Mouse (Mus musculus) cerebellum, postnatal 14 days (tissue): ENCODE results near the gene Oaz1.
"Not testable (repeated sequence)": the region's sequence is repeated elsewhere in the genome, so short reads cannot be mapped to it uniquely, and the experiment has no call there.

Experiments used
- DNase-seq, 2 experiments: peaks; one replicate each; pipeline ENCODE4 v3.0.0; 2021; ENCODE audit warnings: mixed read lengths in 2 of 2

Gene Oaz1

DNA sequence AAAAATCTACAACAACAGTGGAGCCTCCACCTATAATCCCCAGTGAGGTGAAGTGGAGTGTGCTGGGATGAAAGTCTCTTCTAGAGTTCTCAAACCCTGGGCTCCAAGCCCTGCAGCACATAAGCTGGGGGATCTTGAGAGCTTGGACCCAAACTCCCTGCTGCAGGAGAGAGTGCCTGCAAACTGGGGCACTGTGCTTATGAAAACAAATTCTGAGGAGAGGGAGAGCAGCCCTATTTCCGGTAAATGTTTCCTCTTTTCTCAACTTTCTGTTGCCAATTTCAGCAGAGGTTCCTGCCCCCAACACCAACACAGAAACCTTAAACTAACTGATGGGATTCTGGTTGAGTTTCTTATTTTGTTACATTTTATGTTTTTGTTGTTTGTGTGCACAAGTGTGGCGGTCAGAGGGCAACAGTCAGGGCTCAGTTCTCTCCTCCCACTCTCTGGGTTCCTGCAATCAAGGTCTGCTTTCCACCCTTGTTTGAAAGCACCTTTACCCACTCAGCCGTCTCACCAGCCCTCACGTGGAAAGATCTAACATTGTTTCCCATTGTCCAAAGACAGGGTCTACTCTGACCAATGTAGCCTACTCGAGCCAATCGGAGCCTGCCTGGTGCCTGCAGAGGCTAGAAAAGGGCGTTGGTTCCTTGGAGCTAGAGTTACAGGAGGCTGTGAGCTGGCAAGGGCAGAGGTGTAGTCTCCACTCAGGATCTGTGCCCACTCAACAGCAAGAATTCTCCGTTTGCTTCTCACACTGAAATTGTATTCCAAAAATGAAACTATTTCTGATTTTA lies 2.4 kb upstream of the Oaz1 start:
- DNase-seq: no peak

- no peak for DNase-seq
Observed at GRCm38 (mm10) chr10:80824827-80825226, 1.6 kb upstream of the Oaz1 start.

GRCm38 (mm10) chr10:80827063-80827869 lies 810 bp downstream of the Oaz1 start:
- no peak for DNase-seq

GRCm38 (mm10) chr10:80827870-80828420 lies 1.5 kb downstream of the Oaz1 start:
- no peak for DNase-seq

- DNase-seq: not testable (repeated sequence)
Observed at GRCm38 (mm10) chr10:80828587-80828986, 2.1 kb downstream of the Oaz1 start.

DNA sequence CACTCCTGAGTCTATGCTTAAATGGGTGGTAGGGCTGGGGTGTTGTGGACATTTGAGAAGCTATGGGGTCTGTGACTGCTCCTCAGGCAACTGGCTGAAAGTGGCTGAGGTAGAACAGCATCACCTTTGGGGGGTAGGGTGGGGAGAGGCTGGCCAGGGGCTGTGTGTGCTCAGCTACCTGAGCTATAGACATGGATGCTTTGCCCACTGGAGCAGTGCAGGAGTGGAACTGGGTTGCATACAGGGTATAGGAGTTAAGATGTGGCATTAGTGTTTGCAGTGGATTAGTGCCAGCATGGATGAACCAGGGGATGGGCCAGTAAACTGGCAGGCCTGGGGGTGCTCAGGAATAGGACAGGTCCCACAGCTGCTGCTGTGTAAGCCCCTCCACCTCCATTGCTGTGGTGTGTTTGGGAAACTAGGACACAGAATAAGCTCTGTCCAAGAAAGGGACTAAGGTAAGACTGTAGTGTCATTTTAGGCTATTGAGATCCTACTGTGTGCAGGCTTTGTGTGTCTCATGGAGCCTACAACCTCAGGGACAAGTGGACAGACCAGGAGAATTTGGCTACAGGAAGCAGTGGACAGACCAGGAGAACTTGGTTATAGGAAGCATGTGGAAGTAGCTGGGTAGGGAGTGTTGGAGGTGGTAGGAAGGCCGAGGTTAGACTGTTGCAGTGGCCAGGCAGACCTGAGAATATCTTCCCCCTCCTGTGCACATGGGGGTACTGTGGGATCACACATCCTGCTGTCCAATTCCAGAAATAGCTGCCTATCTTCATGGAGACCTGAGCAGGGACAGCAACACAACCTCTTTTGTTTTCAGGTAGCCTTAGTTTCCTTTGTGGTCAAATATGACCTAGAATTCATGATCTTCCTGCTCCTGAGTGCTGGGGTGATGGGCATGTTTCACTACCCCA lies 3.2 kb downstream of the Oaz1 start:
- no peak for DNase-seq

- DNase-seq: peak in 1 of 2 experiments; percentile 50
Observed at GRCm38 (mm10) chr10:80831136-80831535, 4.7 kb downstream of the Oaz1 start.

GRCm38 (mm10) chr10:80832818-80833217 lies 6.4 kb downstream of the Oaz1 start:
- no peak for DNase-seq

- peak; percentile 47 to 55 for DNase-seq
Observed at GRCm38 (mm10) chr10:80835617-80836016, 9.2 kb downstream of the Oaz1 start.

DNA sequence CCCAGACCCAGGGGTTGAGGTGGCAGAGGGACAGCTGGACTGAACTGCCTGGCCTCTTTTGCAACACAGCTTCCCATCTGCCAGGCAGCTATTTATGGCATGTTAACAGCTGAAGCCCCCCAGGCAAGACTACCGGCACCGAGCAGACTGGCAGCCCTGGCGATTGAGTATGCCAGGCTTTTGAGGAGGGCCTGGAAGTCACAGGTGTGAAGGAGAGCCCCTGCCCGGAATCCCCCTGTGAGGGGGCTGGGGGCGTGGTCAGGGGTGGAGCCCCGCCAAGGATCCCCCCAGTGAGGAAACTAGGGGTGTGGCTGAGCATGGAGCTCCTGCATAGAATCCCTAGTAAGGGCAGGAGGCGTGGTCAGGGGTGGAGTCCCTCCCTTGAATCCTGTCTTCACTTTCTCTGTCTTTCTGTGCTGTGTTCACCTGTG lies 10.5 kb downstream of the Oaz1 start:
- DNase-seq: peak; percentile 79 to 82

DNA sequence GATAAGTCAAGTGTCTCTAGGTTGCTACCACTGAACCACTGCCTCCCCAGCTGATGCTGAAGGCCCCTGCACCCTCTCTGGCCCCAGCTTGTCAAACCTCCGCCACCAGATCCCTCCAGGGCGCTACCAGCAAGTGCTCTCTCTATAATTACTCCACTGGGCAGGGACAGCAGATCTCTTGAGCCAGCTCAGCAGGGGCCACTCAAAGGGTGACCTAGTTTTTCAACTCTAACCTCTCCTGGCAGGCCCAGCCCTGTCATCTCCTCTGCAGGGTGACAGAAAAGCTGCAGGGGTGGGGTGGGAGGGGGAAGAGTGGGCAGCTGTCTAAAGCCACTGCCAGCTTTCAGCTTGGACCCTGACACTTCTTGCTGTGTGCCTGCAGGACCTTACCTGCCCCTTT lies 11.4 kb downstream of the Oaz1 start:
- DNase-seq: peak; percentile 58 to 60

- no peak for DNase-seq
Observed at GRCm38 (mm10) chr10:80838346-80838912, 12.0 kb downstream of the Oaz1 start.

DNA sequence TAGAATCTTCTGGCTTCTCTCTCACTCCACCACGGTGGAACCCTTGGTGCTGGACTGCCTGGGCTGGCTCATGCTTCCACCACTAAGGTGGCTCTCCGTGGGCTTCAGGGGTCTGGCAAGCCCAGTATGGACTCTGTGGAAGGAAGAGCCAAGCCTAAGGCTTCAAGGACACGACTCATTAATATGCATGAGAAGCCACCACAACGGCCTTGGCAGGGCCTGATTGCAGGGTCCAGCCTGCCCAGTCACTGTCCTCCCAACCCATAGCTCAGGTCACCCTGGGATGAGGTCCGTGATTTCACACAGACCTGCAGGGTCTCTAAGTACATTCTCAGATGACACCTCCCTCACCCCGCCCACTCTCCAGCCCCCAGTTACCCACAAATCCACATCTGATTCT lies 13.4 kb downstream of the Oaz1 start:
- DNase-seq: no peak

- DNase-seq: no peak
Observed at GRCm38 (mm10) chr10:80841685-80842084, 15.2 kb downstream of the Oaz1 start.

DNA sequence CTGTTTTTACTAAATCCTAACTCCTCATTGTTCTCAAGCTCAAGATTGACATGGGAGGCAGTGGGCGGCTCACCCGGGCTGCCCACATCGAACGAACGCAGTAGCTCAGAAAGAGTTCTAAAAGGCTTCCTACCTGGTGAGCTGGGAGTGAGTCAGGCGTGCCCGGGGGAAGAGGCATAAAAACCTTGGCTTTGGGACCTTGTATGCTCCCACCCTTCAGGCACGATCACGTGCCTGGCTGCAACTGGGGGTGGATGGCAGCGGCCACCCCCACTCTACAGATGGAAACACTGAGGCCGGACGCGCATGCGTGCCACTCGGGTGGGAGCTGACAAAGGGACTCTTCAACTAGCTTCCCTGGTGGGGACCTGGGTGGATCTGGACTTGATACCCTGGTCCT lies 15.9 kb downstream of the Oaz1 start:
- no peak for DNase-seq

- DNase-seq: peak in 1 of 2 experiments; percentile 54
Observed at GRCm38 (mm10) chr10:80843087-80843930, 16.9 kb downstream of the Oaz1 start.

DNA sequence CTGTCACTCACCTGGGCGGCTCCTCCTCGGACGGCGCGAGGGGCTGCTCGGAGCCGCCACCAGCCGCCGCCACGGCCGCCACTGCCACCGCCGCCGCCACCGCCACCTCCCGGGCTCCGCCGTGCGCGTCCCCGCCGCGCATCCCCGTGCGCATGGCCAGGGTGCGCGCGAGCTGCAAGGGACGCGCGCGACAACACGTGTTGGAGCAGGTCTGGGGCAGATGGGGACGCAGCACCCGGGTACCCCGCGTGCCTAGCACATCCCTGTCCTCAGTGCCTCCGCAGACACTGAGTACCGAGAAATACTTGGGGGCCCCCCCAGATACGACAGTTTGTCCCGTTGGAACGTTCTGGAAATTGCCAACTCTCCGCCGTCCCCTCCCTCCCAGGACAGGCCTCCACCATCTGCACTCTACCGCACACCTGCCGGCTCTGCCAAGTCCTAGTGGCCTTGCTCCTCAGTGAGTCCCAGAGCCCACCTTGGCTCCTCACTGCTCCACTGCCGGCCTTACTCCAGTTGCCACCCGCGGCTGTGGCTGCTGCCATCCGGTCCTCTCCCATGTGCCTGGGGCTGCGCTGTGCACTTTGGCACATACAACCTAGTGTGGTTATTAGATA lies 17.6 kb downstream of the Oaz1 start, which contains the start of gene Lingo3:
Gene Lingo3, minus strand, starts transcription at position 109 of the 617 bp plus-strand sequence.
- peak; percentile 84 to 85 for DNase-seq

DNA sequence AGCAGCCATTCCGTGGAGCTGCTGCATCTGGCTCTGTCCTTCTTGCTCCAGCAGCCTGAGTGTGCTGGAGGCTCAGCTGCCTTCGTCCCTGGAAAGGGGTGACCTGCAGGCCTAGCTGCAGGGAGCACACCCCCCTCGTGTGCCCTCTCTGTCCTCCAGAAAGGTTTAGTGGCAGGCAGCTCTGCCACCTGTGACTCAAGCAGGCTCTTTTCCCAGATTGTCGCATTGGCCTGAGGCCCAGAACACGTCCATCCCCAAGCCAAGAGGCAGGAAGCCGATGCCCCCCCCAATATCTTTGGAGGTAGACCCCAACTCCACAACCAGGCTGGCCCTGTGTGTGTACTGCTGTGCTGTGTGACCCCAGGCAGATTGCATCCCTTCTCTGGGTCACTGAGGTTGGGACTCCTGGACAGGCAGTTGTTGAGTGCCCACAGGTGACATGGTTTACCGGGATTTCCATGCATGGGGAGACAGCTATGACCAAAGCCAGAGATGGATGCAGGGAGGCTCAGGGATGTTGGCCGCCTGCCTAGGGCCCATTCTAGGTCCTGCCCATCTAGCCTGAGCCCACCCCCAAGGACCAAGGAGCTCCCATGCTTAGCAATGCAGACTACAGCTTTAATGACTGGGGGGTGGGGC lies 18.7 kb downstream of the Oaz1 start:
- peak; percentile 74 to 84 for DNase-seq

- no peak for DNase-seq
Observed at GRCm38 (mm10) chr10:80845732-80846131, 19.3 kb downstream of the Oaz1 start.

GRCm38 (mm10) chr10:80848571-80848970 lies 22.1 kb downstream of the Oaz1 start:
- no peak for DNase-seq
